Mouse (Mus musculus) brown adipose tissue, adult 24 weeks (tissue): Measurements from ENCODE around the gene Dmp1. TPM values are rescaled to one million over a fixed set of nuclear protein-coding genes. Genes with fewer than 3 reads are reported as not detected.
A peak's percentile ranks its signal among the peaks of the same experiment; 100 is the strongest.

Source experiments
- H3K27ac ChIP-seq: fragments of 200-500 bp; replicated peaks from 2 replicates; pipeline ENCODE4 v1.5.1; 2012; ENCODE audit warnings: low read depth, mild to moderate bottlenecking, low read length
- H3K4me1 ChIP-seq: fragments of 200-500 bp; 2 replicates; pipeline ENCODE4 v1.6.1; 2012; ENCODE audit warnings: low read length, mixed read lengths; ENCODE audit not compliant: control insufficient read depth, insufficient read depth, insufficient read length
- H3K4me3 ChIP-seq: fragments of 200-500 bp; 2 replicates; pipeline ENCODE4 v1.5.1; 2012; ENCODE audit warnings: low read depth, mild to moderate bottlenecking, low read length, moderate library complexity; ENCODE audit not compliant: insufficient read depth
- polyA plus RNA-seq: library from polyadenylated mRNA; stranded (reverse); fragments of >200 nt; gene quantifications from 2 replicates; pipeline ENCODE4 v1.2.4, GENCODE M21; 2012; ENCODE audit not compliant: missing spikeins, insufficient read depth, insufficient read length

The Dmp1 gene
- not detected in 2 replicates for polyA plus RNA-seq

DNA sequence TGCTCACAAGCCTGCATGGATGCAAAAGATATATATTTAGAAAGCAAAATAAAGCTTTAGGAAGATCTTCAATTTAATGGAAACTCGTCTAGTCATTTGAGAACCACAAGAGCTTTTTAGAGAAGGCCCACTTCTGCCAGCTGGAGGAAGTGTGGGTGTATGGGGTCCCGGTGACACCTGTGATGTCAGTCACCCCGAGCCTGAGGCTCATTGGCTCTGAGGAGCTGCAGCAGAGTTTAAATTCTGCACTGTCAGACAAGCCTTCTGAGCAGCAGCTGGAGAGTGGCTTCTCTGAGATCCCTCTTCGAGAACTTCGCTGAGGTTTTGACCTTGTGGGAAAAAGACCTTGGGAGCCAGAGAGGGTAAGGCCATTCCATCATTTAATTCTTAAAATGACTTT, at the start of gene Dmp1:
Gene Dmp1 (plus strand): TSS at position 263 of the 400 bp plus-strand sequence.
- Histone ChIP-seq H3K4me1 (no peaks in the 10 kb centered on the region), H3K27ac (no peak within 1 kb of the TSS), H3K4me3 (no peak within 1 kb of the TSS)

DNA sequence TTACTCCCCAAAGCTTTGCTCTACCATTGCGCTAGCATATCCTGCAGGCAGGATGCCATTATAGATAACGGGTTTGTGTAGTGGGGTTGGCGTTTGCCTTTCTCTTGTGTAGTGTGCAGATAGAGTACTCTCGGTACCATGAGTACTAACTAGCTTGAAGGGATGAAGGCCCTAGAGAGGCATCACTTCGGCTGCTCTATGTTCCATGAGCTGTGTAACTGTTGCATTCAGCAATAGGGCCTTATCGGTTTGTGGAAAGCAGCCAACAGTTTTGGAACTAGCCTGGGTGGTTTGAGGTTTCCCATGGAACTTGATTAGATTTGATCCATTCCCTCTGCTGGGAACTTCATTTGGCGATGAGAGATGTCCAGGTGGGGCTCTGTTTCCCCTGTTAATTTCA, 44.7 kb upstream of the Dmp1 start:
- Histone ChIP-seq H3K4me1 (no peaks in the 10 kb centered on the region), H3K27ac (no peak overlapping the region), H3K4me3 (no peak overlapping the region)

DNA sequence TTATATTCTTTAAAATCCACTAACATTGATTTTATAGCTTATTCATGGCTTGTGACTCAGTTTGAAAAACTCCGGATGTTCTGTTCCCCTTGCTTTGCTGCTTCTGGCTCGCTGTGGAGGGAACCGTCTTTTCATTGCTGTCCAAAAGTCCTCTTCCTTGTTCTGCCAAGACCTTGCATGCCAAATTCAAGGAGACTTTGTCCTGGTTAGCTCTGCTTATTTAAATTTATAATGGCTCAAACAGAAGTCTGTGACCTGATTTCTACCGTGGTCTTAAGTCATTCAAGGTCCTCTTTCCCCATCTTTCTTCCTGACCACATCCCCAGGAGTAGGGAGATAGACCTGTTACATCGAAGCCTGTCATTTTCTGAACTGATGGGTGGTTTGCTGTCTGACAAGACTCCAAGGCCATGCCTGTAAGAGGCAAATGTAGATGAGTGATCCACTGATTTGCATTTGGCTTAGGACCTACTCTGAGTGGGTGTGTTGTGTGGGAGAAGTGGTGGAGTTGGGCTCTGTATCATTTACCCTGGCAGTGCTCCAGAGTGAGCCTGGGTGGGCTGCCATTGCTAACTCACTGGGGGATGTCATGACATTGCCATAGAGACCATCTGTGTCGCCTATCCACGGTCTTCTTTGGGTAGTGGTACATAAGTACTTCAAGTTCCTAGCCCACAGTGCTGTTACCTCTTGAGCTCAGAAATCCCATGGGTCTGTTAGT, 43.9 kb upstream of the Dmp1 start:
- H3K4me3 ChIP-seq: no peak overlapping the region
- H3K27ac ChIP-seq: 0 out of 2 replicates have a peak overlapping the region, but pooled peaks have one; percentile 16
- H3K4me1 ChIP-seq: no peaks in the 10 kb centered on the region

DNA sequence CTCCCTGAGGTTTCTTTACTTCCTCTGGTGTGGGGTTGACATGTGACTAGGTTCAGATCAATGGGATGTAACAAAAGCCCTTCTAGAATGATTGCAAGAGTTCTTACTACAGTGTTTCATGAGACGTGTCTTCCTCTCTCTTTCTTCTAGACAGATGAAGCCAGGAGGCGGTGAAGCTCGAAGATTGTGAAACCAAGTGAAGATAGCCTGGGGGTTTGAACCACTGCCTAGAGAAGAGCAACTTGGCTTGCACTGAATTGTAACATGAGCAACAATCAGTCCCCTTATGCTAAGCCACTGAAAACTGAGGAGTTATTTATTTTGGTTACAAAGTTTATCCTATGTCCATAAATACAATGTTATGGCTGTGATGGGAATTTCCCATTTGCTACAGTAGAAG, 41.8 kb upstream of the Dmp1 start:
- H3K4me1 ChIP-seq: no peaks in the 10 kb centered on the region
- no peak overlapping the region for H3K27ac ChIP-seq
- H3K4me3 ChIP-seq: no peak overlapping the region

DNA sequence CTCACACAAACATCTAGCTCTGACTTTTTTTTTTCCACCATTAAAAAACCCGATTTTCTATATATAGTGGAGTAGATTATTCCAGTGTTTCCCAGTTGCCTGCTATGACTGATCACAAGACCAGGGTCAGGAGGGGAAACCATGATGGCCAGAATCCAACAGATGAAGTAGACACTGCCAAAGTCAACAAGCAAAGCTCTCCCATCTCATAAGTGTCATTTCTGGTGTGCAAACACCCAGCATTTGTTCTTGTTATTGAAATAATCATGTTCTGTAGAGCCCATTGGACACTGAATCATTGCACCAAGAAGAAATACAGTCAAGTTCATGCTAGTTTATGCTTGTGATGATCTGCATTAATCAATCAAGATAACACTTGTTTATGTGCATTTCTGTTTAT, 41.0 kb upstream of the Dmp1 start:
- no peak overlapping the region for H3K4me3 ChIP-seq
- H3K27ac ChIP-seq: no peak overlapping the region
- no peaks in the 10 kb centered on the region for H3K4me1 ChIP-seq

DNA sequence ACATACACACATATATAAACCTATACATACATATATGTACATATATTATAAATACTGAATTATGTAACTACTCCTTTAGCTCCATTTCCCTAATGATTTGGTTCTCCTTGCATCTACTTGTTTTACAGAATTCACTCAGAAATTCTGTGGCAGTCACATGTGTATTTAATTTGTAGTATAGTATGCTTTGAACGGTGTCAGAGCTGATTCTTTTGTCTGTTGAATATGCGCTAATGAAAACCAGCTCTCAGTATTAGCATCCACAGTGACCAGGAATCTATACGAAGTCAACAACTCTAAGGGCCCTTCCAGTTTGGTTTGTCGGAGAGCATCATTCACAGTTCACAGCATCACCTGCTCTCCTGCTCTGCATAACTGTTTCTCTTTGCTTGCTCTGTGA, 38.9 kb upstream of the Dmp1 start:
- Histone ChIP-seq H3K27ac (no peak overlapping the region), H3K4me1 (no peaks in the 10 kb centered on the region), H3K4me3 (no peak overlapping the region)

DNA sequence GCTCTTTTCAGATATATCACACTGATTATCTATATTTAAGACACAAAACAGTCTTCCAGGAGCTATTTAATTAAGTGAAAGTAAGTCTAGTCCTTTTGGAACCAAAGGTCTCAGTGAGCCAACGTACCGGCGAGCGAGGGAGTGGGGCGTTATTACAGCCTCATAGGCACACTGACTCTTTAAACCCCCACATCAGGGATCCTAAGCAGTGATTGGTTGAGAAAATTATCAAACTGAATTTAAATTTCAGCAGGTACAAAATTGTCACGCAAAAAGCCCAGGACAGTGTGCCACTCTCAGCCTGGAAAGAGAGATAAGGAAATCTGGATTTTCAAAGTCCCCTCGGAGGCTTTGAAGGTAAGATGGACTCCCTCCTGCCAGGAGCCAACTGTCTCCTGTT, 32.0 kb upstream of the Dmp1 start, which contains the start of gene Dspp:
Gene Dspp (plus strand): TSS at position 301 of the 400 bp plus-strand sequence.
- Histone ChIP-seq H3K27ac (no peak within 1 kb of the TSS), H3K4me1 (no peaks in the 10 kb centered on the region), H3K4me3 (no peak within 1 kb of the TSS)

DNA sequence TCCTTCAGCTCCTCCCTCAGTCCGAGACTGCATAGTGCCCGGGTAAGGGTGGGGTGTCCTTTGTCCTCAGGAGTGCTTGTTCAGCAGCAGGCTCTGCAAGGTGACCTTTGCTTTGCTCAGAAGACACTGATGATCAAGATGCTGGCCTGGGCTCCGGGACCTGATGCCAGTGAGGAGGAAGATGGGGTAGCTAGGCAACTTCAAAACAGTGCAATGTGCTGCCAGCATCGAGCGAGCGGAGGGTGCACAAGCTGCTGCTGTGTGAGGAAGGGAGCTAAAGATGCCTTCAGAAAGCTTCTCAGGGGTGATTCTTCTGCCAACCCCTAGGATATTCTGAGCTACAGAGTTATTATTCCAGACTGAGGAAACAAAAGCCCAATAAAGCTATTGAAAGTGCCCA, 29.3 kb upstream of the Dmp1 start:
- no peak overlapping the region for H3K4me3 ChIP-seq
- no peak overlapping the region for H3K27ac ChIP-seq
- H3K4me1 ChIP-seq: no peaks in the 10 kb centered on the region

DNA sequence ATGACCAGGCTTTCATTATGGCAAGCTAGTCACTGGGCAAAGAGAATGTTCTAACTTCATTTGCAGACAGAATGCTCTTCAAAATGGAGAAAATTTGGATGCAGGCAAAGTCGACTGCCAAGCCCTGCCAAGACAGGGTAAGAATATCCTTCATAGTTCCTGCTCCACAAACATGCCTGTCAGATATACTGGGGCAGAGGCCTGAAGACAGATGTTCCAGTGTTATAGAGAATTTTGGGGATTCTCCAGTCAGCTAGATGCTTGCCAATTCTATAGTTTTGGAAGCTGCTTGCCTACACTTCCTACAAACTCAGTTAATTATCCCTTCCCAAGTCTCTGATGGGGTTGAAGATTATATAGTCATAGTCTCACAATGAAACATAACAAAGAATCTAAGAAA, 18.7 kb upstream of the Dmp1 start:
- H3K4me3 ChIP-seq: no peak overlapping the region
- no peaks in the 10 kb centered on the region for H3K4me1 ChIP-seq
- H3K27ac ChIP-seq: no peak overlapping the region

DNA sequence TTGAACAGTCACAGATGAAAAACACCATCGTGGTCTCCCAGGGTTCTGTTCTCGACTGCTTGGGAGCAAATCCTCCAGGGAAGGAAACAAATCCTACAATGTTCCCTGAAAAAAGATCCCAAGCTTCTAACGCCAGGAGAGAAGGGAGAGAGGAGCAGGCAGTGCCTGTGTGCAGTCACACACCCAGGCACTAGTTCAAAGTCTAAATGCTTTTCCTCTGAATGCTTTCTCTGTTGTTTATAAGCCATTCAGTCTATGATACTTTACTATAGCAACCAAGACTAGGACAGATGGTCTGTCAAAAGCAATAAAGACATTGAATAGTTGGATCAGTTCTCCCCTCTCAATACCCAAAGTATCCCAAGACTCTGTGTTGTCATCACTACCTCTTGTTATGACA, 15.1 kb upstream of the Dmp1 start:
- Histone ChIP-seq H3K4me1 (no peaks in the 10 kb centered on the region), H3K4me3 (no peak overlapping the region), H3K27ac (no peak overlapping the region)

DNA sequence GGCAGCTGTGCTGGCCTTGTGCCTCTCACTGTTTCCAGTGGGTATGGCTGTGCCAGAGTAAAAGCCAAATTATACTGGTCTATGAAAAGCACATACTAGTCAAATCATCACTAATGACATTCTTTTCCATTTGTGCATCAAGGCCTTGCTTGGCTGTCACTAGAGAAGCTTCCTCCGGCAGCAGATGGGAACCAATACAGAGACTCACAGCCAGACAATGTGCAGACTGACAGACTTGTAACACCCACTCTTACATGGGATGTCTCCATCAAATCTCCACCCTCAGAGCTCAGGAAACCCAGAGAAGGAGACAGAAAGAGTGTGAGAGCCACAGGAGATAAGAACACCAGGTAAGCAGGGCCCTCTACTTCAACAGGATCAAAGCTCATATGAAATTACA, 7.3 kb upstream of the Dmp1 start:
- Histone ChIP-seq H3K4me1 (no peaks in the 10 kb centered on the region), H3K27ac (no peak overlapping the region), H3K4me3 (no peak overlapping the region)

DNA sequence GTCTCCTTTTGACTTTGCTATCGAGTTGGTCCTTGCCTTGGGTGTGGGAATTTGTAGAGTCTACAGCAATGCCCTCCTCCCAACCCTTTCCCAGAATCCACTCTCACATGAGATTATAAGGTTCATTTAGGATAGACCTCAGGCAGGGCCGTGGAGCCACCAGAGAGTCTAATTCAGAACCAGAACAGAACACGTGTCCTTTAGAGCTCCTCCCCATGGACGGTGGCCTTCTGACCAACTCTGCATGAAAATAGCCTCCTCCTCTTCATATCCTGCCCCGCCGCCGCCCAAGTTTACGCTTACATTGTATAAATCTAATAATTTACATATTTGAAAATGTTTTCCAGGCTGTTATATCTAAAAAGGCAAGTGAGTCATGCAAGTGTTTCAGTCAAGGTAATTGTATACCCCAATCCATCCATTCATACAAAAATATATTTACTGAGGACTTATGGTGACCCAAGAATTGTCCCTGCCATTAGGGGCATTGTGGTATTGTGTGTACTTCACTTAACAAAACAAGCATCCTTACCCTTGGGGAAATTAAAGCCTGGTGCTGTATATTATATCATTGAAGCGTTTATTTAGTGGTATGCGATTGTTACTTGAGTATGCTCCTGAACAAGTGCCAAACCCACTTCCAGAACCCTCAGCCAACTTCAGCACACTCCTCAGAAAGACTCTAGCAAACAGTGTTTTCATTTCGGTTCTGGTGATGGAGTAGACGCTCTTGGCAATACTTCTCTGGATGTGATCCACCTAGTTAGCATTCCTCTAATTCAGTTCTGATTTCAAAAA, 1.1 kb upstream of the Dmp1 start:
- Histone ChIP-seq H3K27ac (no peak overlapping the region), H3K4me3 (no peak overlapping the region), H3K4me1 (no peaks in the 10 kb centered on the region)

DNA sequence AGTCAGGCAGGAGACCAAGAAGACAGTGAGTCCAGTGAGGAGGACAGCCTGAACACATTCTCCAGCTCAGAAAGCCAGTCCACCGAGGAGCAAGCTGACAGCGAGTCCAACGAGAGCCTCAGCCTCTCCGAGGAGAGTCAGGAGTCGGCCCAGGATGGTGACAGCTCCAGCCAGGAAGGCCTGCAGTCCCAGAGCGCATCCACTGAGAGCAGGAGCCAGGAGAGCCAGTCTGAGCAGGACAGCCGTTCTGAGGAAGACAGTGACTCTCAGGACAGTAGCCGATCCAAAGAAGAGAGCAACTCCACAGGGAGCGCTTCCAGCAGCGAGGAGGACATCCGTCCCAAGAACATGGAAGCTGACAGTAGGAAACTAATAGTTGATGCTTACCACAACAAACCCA, 10.1 kb downstream of the Dmp1 start:
- H3K4me1 ChIP-seq: no peaks in the 10 kb centered on the region
- no peak overlapping the region for H3K4me3 ChIP-seq
- H3K27ac ChIP-seq: 0 out of 2 replicates have a peak overlapping the region, but pooled peaks have one; percentile 9

DNA sequence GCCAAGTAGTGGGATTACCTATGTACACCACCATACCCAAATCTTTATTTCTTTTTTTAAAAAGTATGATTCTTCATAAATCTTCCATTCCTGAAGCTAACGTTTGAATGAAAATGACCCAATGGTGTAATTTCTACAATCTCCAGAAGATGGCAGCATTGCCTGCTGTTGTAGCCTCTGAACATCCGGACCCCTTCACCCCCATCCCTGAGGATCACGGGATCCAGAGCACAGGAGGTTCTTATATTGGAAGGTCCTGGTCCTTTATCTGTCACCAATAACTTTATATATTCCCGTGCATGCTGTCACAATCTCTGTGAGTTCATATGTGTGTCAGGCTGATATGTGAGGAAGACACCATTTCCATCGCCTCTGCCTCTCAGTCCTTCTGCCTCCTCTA, 16.5 kb downstream of the Dmp1 start:
- no peaks in the 10 kb centered on the region for H3K4me1 ChIP-seq
- no peak overlapping the region for H3K4me3 ChIP-seq
- no peak overlapping the region for H3K27ac ChIP-seq

DNA sequence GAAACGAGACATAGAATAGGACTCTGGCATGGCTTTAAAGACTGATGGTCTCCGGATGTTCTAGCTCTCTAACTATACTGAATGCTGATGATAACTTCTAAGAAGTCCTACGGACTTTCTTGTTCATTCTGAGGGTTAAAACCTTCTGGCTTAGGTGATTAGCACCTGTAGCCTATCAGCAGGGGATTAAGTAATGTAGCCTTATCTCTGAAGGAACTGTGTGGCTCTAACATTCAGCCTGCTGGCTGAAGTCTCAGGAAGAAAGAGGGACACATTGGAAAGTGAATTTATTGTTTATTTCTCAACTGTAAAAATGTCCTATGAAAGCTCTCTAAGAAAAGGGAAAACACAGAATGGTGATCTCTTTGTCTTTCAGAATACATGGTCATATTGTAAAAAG, 21.9 kb downstream of the Dmp1 start:
- Histone ChIP-seq H3K4me3 (no peak overlapping the region), H3K4me1 (no peaks in the 10 kb centered on the region), H3K27ac (no peak overlapping the region)

DNA sequence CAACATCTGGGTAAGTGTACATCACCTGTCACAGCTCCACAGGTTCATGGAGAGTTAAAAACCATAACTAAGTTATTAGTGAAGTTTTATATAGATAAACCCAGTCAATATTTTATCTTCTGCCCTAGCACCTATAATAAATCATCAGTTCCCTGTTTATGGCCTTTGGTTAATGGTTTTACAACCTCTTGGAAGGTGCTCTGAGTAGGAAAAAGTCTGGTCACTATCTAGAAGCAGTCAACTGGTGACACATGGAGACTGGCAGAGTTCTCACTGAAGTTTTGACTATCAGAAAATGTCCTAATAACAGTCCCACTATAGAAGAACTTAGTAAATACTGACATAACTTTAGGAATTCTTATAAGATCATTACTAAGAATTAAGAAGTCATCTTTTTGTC, 22.3 kb downstream of the Dmp1 start:
- Histone ChIP-seq H3K27ac (no peak overlapping the region), H3K4me3 (no peak overlapping the region)

More for the DNA sequence above, 22.3 kb downstream of the Dmp1 start:
- H3K4me1 ChIP-seq: no peaks in the 10 kb centered on the region
